Mouse (Mus musculus): Measurements from ENCODE around the gene AY074887. TPM values are rescaled to one million over a fixed set of nuclear protein-coding genes. Genes with fewer than 3 reads are reported as not detected.

AY074887 gene
- polyA plus RNA-seq, 1 experiment from 2014 or later, result 0.77 TPM

- no peaks in the 10 kb centered on the region for H3K4me1 ChIP-seq
- H3K27me3 ChIP-seq (replicated peaks), result no peaks in the 10 kb centered on the region
- H3K9ac ChIP-seq, result no peak overlapping the region
- H3K27ac ChIP-seq, result no peak overlapping the region
- H3K9me3 ChIP-seq, result no peaks in the 10 kb centered on the region
- no peak overlapping the region for H3K4me3 ChIP-seq (replicated peaks)
- no peak overlapping the region for H3K4me2 ChIP-seq
- 63% methylated on average over 7 of the region's 7 CpGs for WGBS
- no peak for ATAC-seq (ENCODE audit: insufficient read depth, low FRiP score, low read depth)
- H3K36me3 ChIP-seq, result no peaks in the 10 kb centered on the region
These were observed 35.2 kb downstream of the AY074887 start for GRCm38 (mm10) chr9:54915576-54915975.

- Histone ChIP-seq H3K9ac (no peak overlapping the region), H3K4me3 (replicated peaks) (no peak overlapping the region), H3K36me3 (peaks cover 16% of the 10 kb centered on the region), H3K27me3 (replicated peaks) (no peaks in the 10 kb centered on the region), H3K9me3 (no peaks in the 10 kb centered on the region), H3K27ac (no peak overlapping the region), H3K4me2 (no peak overlapping the region), H3K4me1 (no peaks in the 10 kb centered on the region)
- ATAC-seq (ENCODE audit: insufficient read depth, low FRiP score, low read depth), result no peak
- WGBS, result 73% methylated on average over 5 of the region's 5 CpGs
These were observed 41.4 kb downstream of the AY074887 start for GRCm38 (mm10) chr9:54909446-54909845.

Other genes starting within 250 kb of the AY074887 start
- gene Wdr61, start 216.5 kb downstream of the AY074887 start, polyA plus RNA-seq (2015; fragmentation: Nextera tagmentation; extraction: Ambion mirVana), result 147 and 164 TPM in 2 replicates
- gene Crabp1, start 186.2 kb downstream of the AY074887 start, polyA plus RNA-seq (2015; fragmentation: Nextera tagmentation; extraction: Ambion mirVana), result 45.9 and 72.7 TPM in 2 replicates
- 24.9 and 29.0 TPM in 2 replicates for gene Ireb2, start 87.2 kb downstream of the AY074887 start, polyA plus RNA-seq (2015; fragmentation: Nextera tagmentation; extraction: Ambion mirVana)
- gene Hykk, start 33.7 kb downstream of the AY074887 start, polyA plus RNA-seq (2015; fragmentation: Nextera tagmentation; extraction: Ambion mirVana), result 3.7 and 3.8 TPM in 2 replicates
- gene Psma4, start 208 bp downstream of the AY074887 start, polyA plus RNA-seq (2015; fragmentation: Nextera tagmentation; extraction: Ambion mirVana), result 286 and 294 TPM in 2 replicates
- gene Chrna5, start 29.9 kb upstream of the AY074887 start, polyA plus RNA-seq (2015; fragmentation: Nextera tagmentation; extraction: Ambion mirVana), result 2.7 and 3.0 TPM in 2 replicates
- gene Chrna3, start 75.6 kb upstream of the AY074887 start, polyA plus RNA-seq (2015; fragmentation: Nextera tagmentation; extraction: Ambion mirVana), result 7.9 and 8.2 TPM in 2 replicates
- 3.4 and 3.5 TPM in 2 replicates for gene Chrnb4, start 97.8 kb upstream of the AY074887 start, polyA plus RNA-seq (2015; fragmentation: Nextera tagmentation; extraction: Ambion mirVana)
- 31.1 and 32.5 TPM in 2 replicates for gene Ube2q2, start 197.9 kb upstream of the AY074887 start, polyA plus RNA-seq (2015; fragmentation: Nextera tagmentation; extraction: Ambion mirVana)

Data from stomach, embryonic 15.5 days (tissue).